Mouse (Mus musculus): ENCODE measurements around the gene Cep135.

Gene Cep135

GRCm38 (mm10) chr5:76588551-76589283, at the start of gene Cep135:
Gene Cep135, plus strand, starts transcription at chr5:76588698.
- no peak for DNase-seq (ENCODE audit: extremely low read depth, low read depth, low spot score)

GRCm38 (mm10) chr5:76540181-76540580, 48.3 kb upstream of the Cep135 start:
- DNase-seq (ENCODE audit: extremely low read depth, low read depth, low spot score) = peak; percentile 30

GRCm38 (mm10) chr5:76540842-76541241, 47.7 kb upstream of the Cep135 start:
- DNase-seq (ENCODE audit: extremely low read depth, low read depth, low spot score) = no peak

GRCm38 (mm10) chr5:76543200-76543599, 45.3 kb upstream of the Cep135 start:
- no peak for DNase-seq (ENCODE audit: extremely low read depth, low read depth, low spot score)

GRCm38 (mm10) chr5:76550426-76550825, 38.1 kb upstream of the Cep135 start:
- no peak for DNase-seq (ENCODE audit: extremely low read depth, low read depth, low spot score)

GRCm38 (mm10) chr5:76565321-76565720, 23.2 kb upstream of the Cep135 start:
- no peak for DNase-seq (ENCODE audit: extremely low read depth, low read depth, low spot score)

- DNase-seq (ENCODE audit: extremely low read depth, low read depth, low spot score) = no peak
Measured at GRCm38 (mm10) chr5:76574251-76574650, 14.2 kb upstream of the Cep135 start.

- DNase-seq (ENCODE audit: extremely low read depth, low read depth, low spot score) = no peak
Measured at GRCm38 (mm10) chr5:76577026-76577425, 11.5 kb upstream of the Cep135 start.

- no peak for DNase-seq (ENCODE audit: extremely low read depth, low read depth, low spot score)
Measured at GRCm38 (mm10) chr5:76585378-76585777, 3.1 kb upstream of the Cep135 start.

GRCm38 (mm10) chr5:76589311-76589710, 813 bp downstream of the Cep135 start:
- DNase-seq (ENCODE audit: extremely low read depth, low read depth, low spot score) = no peak

- DNase-seq (ENCODE audit: extremely low read depth, low read depth, low spot score) = no peak
Measured at GRCm38 (mm10) chr5:76590009-76590408, 1.5 kb downstream of the Cep135 start.

GRCm38 (mm10) chr5:76591885-76592284, 3.4 kb downstream of the Cep135 start:
- no peak for DNase-seq (ENCODE audit: extremely low read depth, low read depth, low spot score)

GRCm38 (mm10) chr5:76609702-76610370, 21.3 kb downstream of the Cep135 start:
- no peak for DNase-seq (ENCODE audit: extremely low read depth, low read depth, low spot score)

GRCm38 (mm10) chr5:76612867-76613499, 24.5 kb downstream of the Cep135 start:
- no peak for DNase-seq (ENCODE audit: extremely low read depth, low read depth, low spot score)

GRCm38 (mm10) chr5:76615276-76615675, 26.8 kb downstream of the Cep135 start:
- DNase-seq (ENCODE audit: extremely low read depth, low read depth, low spot score) = no peak

GRCm38 (mm10) chr5:76616196-76616747, 27.8 kb downstream of the Cep135 start:
- no peak for DNase-seq (ENCODE audit: extremely low read depth, low read depth, low spot score)

GRCm38 (mm10) chr5:76618750-76619149, 30.3 kb downstream of the Cep135 start:
- no peak for DNase-seq (ENCODE audit: extremely low read depth, low read depth, low spot score)

GRCm38 (mm10) chr5:76623759-76624158, 35.3 kb downstream of the Cep135 start:
- DNase-seq (ENCODE audit: extremely low read depth, low read depth, low spot score) = no peak

- no peak for DNase-seq (ENCODE audit: extremely low read depth, low read depth, low spot score)
Measured at GRCm38 (mm10) chr5:76627770-76628169, 39.3 kb downstream of the Cep135 start.

GRCm38 (mm10) chr5:76634012-76634411, 45.5 kb downstream of the Cep135 start:
- no peak for DNase-seq (ENCODE audit: extremely low read depth, low read depth, low spot score)

GRCm38 (mm10) chr5:76635592-76635991, 47.1 kb downstream of the Cep135 start:
- DNase-seq (ENCODE audit: extremely low read depth, low read depth, low spot score) = no peak

- no peak for DNase-seq (ENCODE audit: extremely low read depth, low read depth, low spot score)
Measured at GRCm38 (mm10) chr5:76642076-76642475, 53.6 kb downstream of the Cep135 start.

Measured in fat pad, adult 2 months (tissue).